Mouse (Mus musculus): Measurements from ENCODE around the gene Mael. TPM values are rescaled to one million over a fixed set of nuclear protein-coding genes. Genes with fewer than 3 reads are reported as not detected.

Mael gene
- polyA plus RNA-seq (2012; rRNA removed): not detected in 2 replicates

GRCm38 (mm10) chr1:166238315-166238969, at the start of gene Mael:
Gene Mael, minus strand, starts transcription at chr1:166238747.

GRCm38 (mm10) chr1:166253898-166254894, 15.6 kb upstream of the Mael start, which contains the start of gene Ildr2:
Gene Ildr2, plus strand, starts transcription at chr1:166254139.

Other genes starting within 250 kb of the Mael start
- gene Pou2f1, start 236.1 kb downstream of the Mael start, polyA plus RNA-seq (2012; rRNA removed): 3.8 and 7.4 TPM in 2 replicates
- 0.08 and 0.11 TPM in 2 replicates for gene Dusp27, start 110.8 kb downstream of the Mael start, polyA plus RNA-seq (2012; rRNA removed)
- gene Gpa33, start 108.5 kb downstream of the Mael start, polyA plus RNA-seq (2012; rRNA removed): 22.9 and 30.7 TPM in 2 replicates
- gene Ildr2, start 15.4 kb upstream of the Mael start, polyA plus RNA-seq (2012; rRNA removed): 0.02 and 0.05 TPM in 2 replicates
- 3.6 and 4.3 TPM in 2 replicates for gene Tada1, start 140.3 kb upstream of the Mael start, polyA plus RNA-seq (2012; rRNA removed)
- gene Pogk, start 171.1 kb upstream of the Mael start, polyA plus RNA-seq (2012; rRNA removed): 1.4 and 2.0 TPM in 2 replicates

Data from stomach, adult 2 months (tissue).